20 mouse cellular contexts compared by ENCODE assay signal in genomic region chr2:167103546-167103945, GRCm38 (mm10). TPM values are rescaled to one million over a fixed set of nuclear protein-coding genes. Genes with fewer than 3 reads are reported as not detected.
DNase-seq lines count a peak whose midpoint lies in the region; ATAC-seq lines count a peak whose summit lies in the region.
"Had no signal": no experiment of that assay in that cellular context is flagged by ENCODE, and none has a peak within 500 bp of the region (broad histone marks: within the 10 kb centered on the region; RNA-seq: fewer than 3 reads in every experiment).

No protein-coding gene starts in this region.

- peak; percentile 83 to 85 for DNase-seq in cerebellum, postnatal 10 days
- DNase-seq in cerebellum, adult 11-12 months = no peak
- DNase-seq in embryonic facial prominence, embryonic 14.5 days (ENCODE audit: low spot score) = peak; percentile 70
- no peak for DNase-seq in right cerebral cortex, postnatal 25 days
- DNase-seq: adrenal gland, postnatal 36 days; gastrocnemius, postnatal 10 days; heart, postnatal 4 days; right cerebral cortex, adult 18-20 months; thymus, adult 18-20 months; thymus, postnatal 36 days had no signal

- peak overlapping the region; percentile 44 for H3K27ac ChIP-seq in hindbrain, embryonic 13.5 days
- no peak overlapping the region for H3K27ac ChIP-seq in hindbrain, embryonic 16.5 days (ENCODE audit: low read depth, low read length)
- 0 out of 2 replicates have a peak overlapping the region, but pooled peaks have one; percentile 30 for H3K27ac ChIP-seq in midbrain, embryonic 13.5 days
- H3K27ac ChIP-seq in midbrain, embryonic 16.5 days (ENCODE audit: low read length) = no peak overlapping the region
- no peak overlapping the region for H3K27ac ChIP-seq in embryonic facial prominence, embryonic 14.5 days (replicated peaks; ENCODE audit: low read depth, low read length)
- H3K27ac ChIP-seq: forebrain, embryonic 12.5 days; heart, embryonic 10.5 days; neural tube, embryonic 15.5 days had no signal

- 76% methylated on average over 7 of the region's 7 CpGs for WGBS in hindbrain, embryonic 13.5 days
- WGBS in hindbrain, embryonic 16.5 days = 59% methylated on average over 7 of the region's 7 CpGs
- 78% methylated on average over 7 of the region's 7 CpGs for WGBS in midbrain, embryonic 13.5 days
- 62% methylated on average over 7 of the region's 7 CpGs for WGBS in midbrain, embryonic 16.5 days
- WGBS in embryonic facial prominence, embryonic 14.5 days = 54% methylated on average over 7 of the region's 7 CpGs

- peaks cover 7% of the 10 kb centered on the region; the same call in 1 of the 2 replicates for H3K9me3 ChIP-seq in hindbrain, embryonic 13.5 days
- H3K9me3 ChIP-seq in hindbrain, embryonic 16.5 days (ENCODE audit: control insufficient read depth, low read length) = no peaks in the 10 kb centered on the region
- H3K9me3 ChIP-seq in midbrain, embryonic 13.5 days = no peaks in the 10 kb centered on the region
- H3K9me3 ChIP-seq in midbrain, embryonic 16.5 days (replicated peaks; ENCODE audit: control insufficient read depth, low read length, poor library complexity, severe bottlenecking) = no peaks in the 10 kb centered on the region
- H3K9me3 ChIP-seq in embryonic facial prominence, embryonic 14.5 days (ENCODE audit: control insufficient read depth, low read length) = no peaks in the 10 kb centered on the region; the same call in 1 of the 2 replicates
- H3K9me3 ChIP-seq: forebrain, embryonic 12.5 days; heart, embryonic 10.5 days; neural tube, embryonic 15.5 days had no signal

- no peak overlapping the region for H3K9ac ChIP-seq in hindbrain, embryonic 13.5 days
- no peak overlapping the region for H3K9ac ChIP-seq in hindbrain, embryonic 16.5 days (ENCODE audit: low read depth, low read length)
- H3K9ac ChIP-seq in midbrain, embryonic 13.5 days (replicated peaks) = no peak overlapping the region
- no peak overlapping the region for H3K9ac ChIP-seq in midbrain, embryonic 16.5 days (ENCODE audit: low read depth, low read length)
- H3K9ac ChIP-seq in embryonic facial prominence, embryonic 14.5 days (ENCODE audit: low read depth, low read length) = no peak overlapping the region
- H3K9ac ChIP-seq: forebrain, embryonic 12.5 days; neural tube, embryonic 15.5 days had no signal

- H3K36me3 ChIP-seq in hindbrain, embryonic 13.5 days = peaks cover 18% of the 10 kb centered on the region
- H3K36me3 ChIP-seq in hindbrain, embryonic 16.5 days (ENCODE audit: control insufficient read depth, insufficient read depth, low read length) = peaks cover 12% of the 10 kb centered on the region
- H3K36me3 ChIP-seq in midbrain, embryonic 13.5 days = peaks cover 23% of the 10 kb centered on the region
- peaks cover 11% of the 10 kb centered on the region; the same call in 1 of the 2 replicates for H3K36me3 ChIP-seq in midbrain, embryonic 16.5 days (ENCODE audit: control insufficient read depth, insufficient read depth, low read length)
- H3K36me3 ChIP-seq in embryonic facial prominence, embryonic 14.5 days (ENCODE audit: control insufficient read depth, insufficient read depth, low read length) = no peaks in the 10 kb centered on the region
- H3K36me3 ChIP-seq: heart, embryonic 10.5 days had no signal

- no peak overlapping the region for H3K4me3 ChIP-seq in hindbrain, embryonic 13.5 days
- H3K4me3 ChIP-seq in hindbrain, embryonic 16.5 days (ENCODE audit: low read length) = no peak overlapping the region
- H3K4me3 ChIP-seq in midbrain, embryonic 13.5 days (replicated peaks) = no peak overlapping the region
- H3K4me3 ChIP-seq in midbrain, embryonic 16.5 days (ENCODE audit: low read depth, low read length) = no peak overlapping the region
- no peak overlapping the region for H3K4me3 ChIP-seq in embryonic facial prominence, embryonic 14.5 days (ENCODE audit: low read depth, low read length)
- H3K4me3 ChIP-seq: erythroblast, embryonic 14.5 days; forebrain, embryonic 12.5 days; heart, embryonic 10.5 days; neural tube, embryonic 15.5 days had no signal

- H3K4me2 ChIP-seq in hindbrain, embryonic 13.5 days = no peak overlapping the region
- H3K4me2 ChIP-seq in hindbrain, embryonic 16.5 days (ENCODE audit: low read length) = no peak overlapping the region
- no peak overlapping the region for H3K4me2 ChIP-seq in midbrain, embryonic 13.5 days (replicated peaks)
- no peak overlapping the region for H3K4me2 ChIP-seq in midbrain, embryonic 16.5 days (ENCODE audit: low read length)
- no peak overlapping the region for H3K4me2 ChIP-seq in embryonic facial prominence, embryonic 14.5 days (ENCODE audit: low read depth, low read length)
- H3K4me2 ChIP-seq: forebrain, embryonic 12.5 days; neural tube, embryonic 15.5 days had no signal

- no peaks in the 10 kb centered on the region for H3K27me3 ChIP-seq in hindbrain, embryonic 13.5 days
- H3K27me3 ChIP-seq in hindbrain, embryonic 16.5 days (replicated peaks; ENCODE audit: control insufficient read depth, insufficient read depth, low read length) = no peaks in the 10 kb centered on the region
- H3K27me3 ChIP-seq in midbrain, embryonic 13.5 days = no peaks in the 10 kb centered on the region
- H3K27me3 ChIP-seq in midbrain, embryonic 16.5 days (ENCODE audit: control insufficient read depth, insufficient read depth, low read depth, low read length) = no peaks in the 10 kb centered on the region
- H3K27me3 ChIP-seq in embryonic facial prominence, embryonic 14.5 days (replicated peaks; ENCODE audit: control insufficient read depth, insufficient read depth, low read length) = no peaks in the 10 kb centered on the region
- H3K27me3 ChIP-seq: forebrain, embryonic 12.5 days; neural tube, embryonic 15.5 days had no signal

- ATAC-seq in hindbrain, embryonic 13.5 days (ENCODE audit: low FRiP score) = no peak
- ATAC-seq in hindbrain, embryonic 16.5 days = no peak
- ATAC-seq in midbrain, embryonic 13.5 days = no peak
- no peak for ATAC-seq in midbrain, embryonic 16.5 days
- ATAC-seq in embryonic facial prominence, embryonic 14.5 days (ENCODE audit: low read depth) = peak; percentile 64; the same call in 1 of the 2 replicates
- ATAC-seq: intestine, postnatal 0 days; lung, postnatal 0 days had no signal

- H3K4me1 ChIP-seq in hindbrain, embryonic 13.5 days (replicated peaks) = no peaks in the 10 kb centered on the region; the same call in 1 of the 2 replicates
- H3K4me1 ChIP-seq in hindbrain, embryonic 16.5 days (ENCODE audit: control insufficient read depth, insufficient read depth, low read depth, low read length) = no peaks in the 10 kb centered on the region
- H3K4me1 ChIP-seq in midbrain, embryonic 13.5 days (replicated peaks) = peaks cover 7% of the 10 kb centered on the region
- no peaks in the 10 kb centered on the region for H3K4me1 ChIP-seq in midbrain, embryonic 16.5 days (ENCODE audit: control insufficient read depth, insufficient read depth, low read length)
- H3K4me1 ChIP-seq in embryonic facial prominence, embryonic 14.5 days (ENCODE audit: control insufficient read depth, insufficient read depth, low read length) = no peaks in the 10 kb centered on the region
- H3K4me1 ChIP-seq: neural tube, embryonic 15.5 days had no signal

RNA-seq across cellular contexts. Expression of gene Znfx1, which starts 40.7 kb away (rescaled TPM):
- polyA plus RNA-seq in hindbrain, embryonic 13.5 days (2015; fragmentation: Nextera tagmentation; extraction: Ambion mirVana) = 6.5 and 7.8 TPM in 2 replicates
- 6.8 and 7.6 TPM in 2 replicates for polyA plus RNA-seq in hindbrain, embryonic 16.5 days (2015; fragmentation: Nextera tagmentation; extraction: Ambion mirVana)
- polyA plus RNA-seq in midbrain, embryonic 13.5 days (2015; fragmentation: Nextera tagmentation; extraction: Ambion mirVana) = 6.0 and 7.8 TPM in 2 replicates
- polyA plus RNA-seq in midbrain, embryonic 16.5 days (2015; fragmentation: Nextera tagmentation; extraction: Ambion mirVana) = 6.2 and 8.0 TPM in 2 replicates
- polyA plus RNA-seq in embryonic facial prominence, embryonic 14.5 days (2014; fragmentation: Nextera tagmentation; extraction: Ambion mirVana) = 9.5 and 10.2 TPM in 2 replicates

Comparison
In these comparisons a context has a peak if more than half of its experiments do, and no peak if none do; other contexts are left out.
1. DNase-seq: peak in cerebellum, postnatal 10 days (2 of 2) and embryonic facial prominence, embryonic 14.5 days (single experiment); none in cerebellum, adult 11-12 months (single experiment) and right cerebral cortex, postnatal 25 days (single experiment).
2. H3K27ac ChIP-seq: peak in hindbrain, embryonic 13.5 days (single experiment) and midbrain, embryonic 13.5 days (single experiment); none in hindbrain, embryonic 16.5 days (single experiment), midbrain, embryonic 16.5 days (single experiment) and embryonic facial prominence, embryonic 14.5 days (single experiment).